Mouse (Mus musculus): ENCODE measurements at regions not wholly inside any gene's neighbourhood (a gene's known extent, or its start where the extent isn't known, plus 50 kb on each side); places are given as distances from the start of the nearest gene placed in this dataset.

GRCm38 (mm10) chr14:118423269-118423668 is 156.5 kb downstream of the Gm9376 start:
- Histone ChIP-seq H3K4me3 (replicated peaks) (no peak overlapping the region), H3K27ac (no peak overlapping the region), H3K27me3 (replicated peaks) (no peaks in the 10 kb centered on the region), H3K36me3 (no peaks in the 10 kb centered on the region), H3K9me3 (no peaks in the 10 kb centered on the region), H3K9ac (no peak overlapping the region), H3K4me1 (no peaks in the 10 kb centered on the region), H3K4me2 (no peak overlapping the region)
- 4% methylated on average over 7 of the region's 9 CpGs for WGBS
- no peak for ATAC-seq (ENCODE audit: insufficient read depth, low FRiP score, low read depth)

GRCm38 (mm10) chr14:118426562-118426961 is 159.8 kb downstream of the Gm9376 start:
- Histone ChIP-seq H3K27me3 (replicated peaks) (no peaks in the 10 kb centered on the region), H3K27ac (no peak overlapping the region), H3K4me1 (no peaks in the 10 kb centered on the region), H3K4me2 (no peak overlapping the region), H3K9ac (no peak overlapping the region), H3K36me3 (no peaks in the 10 kb centered on the region), H3K9me3 (no peaks in the 10 kb centered on the region), H3K4me3 (replicated peaks) (no peak overlapping the region)
- no peak for ATAC-seq (ENCODE audit: insufficient read depth, low FRiP score, low read depth)
- WGBS: 74% methylated on average over 3 of the region's 3 CpGs

GRCm38 (mm10) chr14:118430286-118430685 is 163.5 kb downstream of the Gm9376 start:
- Histone ChIP-seq H3K36me3 (no peaks in the 10 kb centered on the region), H3K27ac (no peak overlapping the region), H3K4me2 (no peak overlapping the region), H3K9ac (no peak overlapping the region), H3K4me1 (no peaks in the 10 kb centered on the region), H3K4me3 (replicated peaks) (no peak overlapping the region), H3K9me3 (no peaks in the 10 kb centered on the region), H3K27me3 (replicated peaks) (no peaks in the 10 kb centered on the region; the same call in 1 of the 2 replicates)
- ATAC-seq (ENCODE audit: insufficient read depth, low FRiP score, low read depth): no peak
- 88% methylated on average over 4 of the region's 4 CpGs for WGBS

- WGBS: 91% methylated on average over 1 of the region's 1 CpGs
- Histone ChIP-seq H3K9ac (no peak overlapping the region), H3K27me3 (replicated peaks) (peaks cover 2% of the 10 kb centered on the region; the same call in 1 of the 2 replicates), H3K36me3 (no peaks in the 10 kb centered on the region), H3K4me2 (no peak overlapping the region), H3K4me3 (replicated peaks) (no peak overlapping the region), H3K27ac (no peak overlapping the region), H3K9me3 (no peaks in the 10 kb centered on the region), H3K4me1 (no peaks in the 10 kb centered on the region)
- ATAC-seq (ENCODE audit: insufficient read depth, low FRiP score, low read depth): no peak
These were observed 164.0 kb downstream of the Gm9376 start for GRCm38 (mm10) chr14:118430740-118431139.

DNA sequence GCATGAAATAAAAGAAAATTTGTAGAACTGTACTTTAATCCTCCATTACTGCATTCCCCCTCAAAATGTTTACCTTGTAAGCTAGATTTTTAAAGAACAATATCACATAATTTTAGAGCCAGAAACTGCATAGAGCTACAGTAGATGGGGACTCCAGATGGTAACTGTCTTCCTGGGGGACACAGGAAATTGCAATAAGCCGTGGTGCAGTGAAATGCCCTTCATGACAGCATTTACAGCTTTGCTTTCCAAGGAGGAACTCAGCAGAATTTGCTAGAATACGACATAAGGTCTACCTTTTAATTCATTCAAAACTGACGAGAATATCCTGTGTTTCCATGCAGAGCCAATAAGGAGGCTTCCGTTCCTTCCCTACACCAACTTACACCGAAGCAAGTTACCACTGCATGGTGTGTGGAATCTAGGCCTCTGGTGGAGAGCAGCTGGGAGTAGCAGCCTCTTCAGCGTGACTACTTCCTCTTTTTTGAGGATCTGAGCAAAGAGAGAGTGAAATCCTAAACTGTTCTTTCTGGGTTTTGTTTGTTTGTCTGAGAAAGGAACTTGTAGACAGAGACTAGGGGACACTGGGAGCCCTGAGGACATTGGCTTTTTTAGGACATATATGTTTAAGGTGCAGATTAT is 164.6 kb downstream of the Gm9376 start:
- Histone ChIP-seq H3K4me3 (replicated peaks) (no peak overlapping the region), H3K4me1 (no peaks in the 10 kb centered on the region), H3K4me2 (no peak overlapping the region), H3K27ac (no peak overlapping the region), H3K36me3 (no peaks in the 10 kb centered on the region), H3K9me3 (no peaks in the 10 kb centered on the region), H3K9ac (no peak overlapping the region), H3K27me3 (replicated peaks) (peaks cover 5% of the 10 kb centered on the region; the same call in 1 of the 2 replicates)
- 57% methylated on average over 6 of the region's 6 CpGs for WGBS
- no peak for ATAC-seq (ENCODE audit: insufficient read depth, low FRiP score, low read depth)

All from stomach, embryonic 15.5 days (tissue).